Mouse (Mus musculus) limb, embryonic 10.5 days (tissue): ENCODE results near the gene Ccdc134. TPM values are rescaled to one million over a fixed set of nuclear protein-coding genes. Genes with fewer than 3 reads are reported as not detected.

ENCODE experiments used
- DNase-seq: peaks from one replicate; pipeline ENCODE4 v3.0.0-alpha.2; 2017; ENCODE audit warnings: low spot score
- H3K27ac ChIP-seq: fragments of 300-500 bp; sonication (generic); 2 replicates; pipeline ENCODE4 v1.5.1; 2016; ENCODE audit warnings: mild to moderate bottlenecking
- H3K27me3 ChIP-seq: fragments of 300-500 bp; sonication (generic); 2 replicates; pipeline ENCODE4 v1.6.1; 2016; ENCODE audit warnings: low read depth, mild to moderate bottlenecking; ENCODE audit not compliant: poor library complexity, severe bottlenecking
- H3K36me3 ChIP-seq: fragments of 300-500 bp; sonication (generic); 2 replicates; pipeline ENCODE4 v1.6.1; 2016; ENCODE audit warnings: mild to moderate bottlenecking, moderate library complexity
- H3K4me1 ChIP-seq: fragments of 300-500 bp; sonication (generic); 2 replicates; pipeline ENCODE4 v1.6.1; 2016
- H3K4me3 ChIP-seq: fragments of 300-500 bp; sonication (generic); 2 replicates; pipeline ENCODE4 v1.5.1; 2016; ENCODE audit warnings: mild to moderate bottlenecking, moderate library complexity
- H3K9me3 ChIP-seq: fragments of 300-500 bp; sonication (generic); replicated peaks from 2 replicates; pipeline ENCODE4 v1.6.1; 2016; ENCODE audit warnings: mild to moderate bottlenecking
- WGBS: fragments of 180-500 bp; shearing (Covaris S2); methylation state at CpG from one replicate; pipeline ENCODE4 v1.1.7; 2016; 5-methylcytosine and 5-hydroxymethylcytosine counted together
- polyA plus RNA-seq: library from polyadenylated mRNA; unstranded; fragments of >200 nt; fragmentation: Nextera tagmentation; extraction: Ambion mirVana; gene quantifications from 2 replicates; pipeline ENCODE4 v1.2.1, GENCODE M21; 2016

Ccdc134 gene
- polyA plus RNA-seq, 1 experiment from 2014 or later = 22.8 TPM

- H3K36me3 ChIP-seq = peaks cover 20% of the 10 kb centered on the region
- H3K4me1 ChIP-seq = peaks cover 48% of the 10 kb centered on the region
- H3K4me3 ChIP-seq = no peak overlapping the region
- no peaks in the 10 kb centered on the region for H3K27me3 ChIP-seq
- H3K27ac ChIP-seq = peak overlapping the region; percentile 23; the same call in 1 of the 2 replicates
- DNase-seq = no peak
- WGBS = 69% methylated on average over 22 of the region's 22 CpGs
- no peaks in the 10 kb centered on the region for H3K9me3 ChIP-seq
Measured at GRCm38 (mm10) chr15:82166240-82167100, 38.7 kb downstream of the Ccdc134 start.

- Histone ChIP-seq H3K36me3 (peaks cover 30% of the 10 kb centered on the region), H3K27me3 (no peaks in the 10 kb centered on the region), H3K4me1 (peaks cover 43% of the 10 kb centered on the region), H3K4me3 (no peak overlapping the region), H3K9me3 (no peaks in the 10 kb centered on the region), H3K27ac (peak overlapping the region; percentile 23; the same call in 1 of the 2 replicates)
- WGBS = 68% methylated on average over 23 of the region's 23 CpGs
- no peak for DNase-seq
Measured at GRCm38 (mm10) chr15:82167201-82168168, 39.8 kb downstream of the Ccdc134 start.

GRCm38 (mm10) chr15:82169671-82170070, 41.9 kb downstream of the Ccdc134 start:
- no peak for DNase-seq
- Histone ChIP-seq H3K9me3 (no peaks in the 10 kb centered on the region), H3K4me1 (peaks cover 27% of the 10 kb centered on the region), H3K4me3 (no peak overlapping the region), H3K36me3 (peaks cover 51% of the 10 kb centered on the region), H3K27me3 (no peaks in the 10 kb centered on the region), H3K27ac (no peak overlapping the region)
- WGBS = 85% methylated on average over 5 of the region's 5 CpGs

DNA sequence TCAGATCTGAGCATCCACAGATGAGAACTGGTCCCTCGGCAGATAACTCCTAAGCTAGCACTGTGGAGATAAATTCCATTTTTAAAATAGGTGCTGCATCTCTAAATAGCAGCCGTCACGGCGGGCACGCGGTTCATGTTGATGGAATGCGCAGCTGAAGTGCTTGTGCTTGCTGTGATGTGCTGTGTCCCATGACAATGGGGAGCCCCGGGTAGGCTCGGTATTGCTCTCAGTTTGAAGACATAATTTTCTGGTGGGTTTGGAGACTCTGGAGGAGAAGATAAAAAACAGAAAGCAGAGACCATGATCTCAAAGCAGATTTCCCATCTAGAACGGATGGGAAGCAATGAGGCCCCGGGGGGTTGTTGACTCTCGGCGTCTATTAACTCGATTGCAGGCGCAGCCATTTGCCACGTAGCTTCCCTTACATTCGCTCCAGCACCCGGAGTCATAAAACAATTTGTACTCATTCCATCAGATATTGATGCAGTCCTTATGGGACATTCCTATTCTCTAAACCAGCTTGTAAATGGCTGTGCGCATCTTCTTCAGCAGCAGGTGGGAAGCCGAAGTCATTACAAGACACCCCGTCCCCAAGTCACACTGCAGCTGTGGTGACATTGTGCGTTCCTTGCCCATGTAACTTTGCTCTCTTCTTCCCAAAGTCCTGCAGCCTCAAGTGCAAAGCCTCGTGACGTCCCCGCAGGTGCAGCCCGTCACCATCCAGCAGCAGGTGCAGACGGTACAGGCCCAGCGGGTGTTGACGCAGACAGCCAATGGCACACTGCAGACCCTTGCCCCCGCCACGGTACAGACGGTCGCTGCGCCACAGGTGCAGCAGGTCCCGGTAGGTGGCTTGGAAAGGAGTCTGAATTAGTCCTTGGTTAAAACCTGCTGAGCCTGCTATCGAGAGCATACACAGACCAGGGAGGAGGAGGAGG, 43.0 kb downstream of the Ccdc134 start:
- H3K4me1 ChIP-seq = peaks cover 23% of the 10 kb centered on the region
- H3K9me3 ChIP-seq = no peaks in the 10 kb centered on the region
- no peak overlapping the region for H3K27ac ChIP-seq
- WGBS = 86% methylated on average over 36 of the region's 36 CpGs
- no peak overlapping the region for H3K4me3 ChIP-seq
- DNase-seq = no peak
- H3K36me3 ChIP-seq = peaks cover 62% of the 10 kb centered on the region
- H3K27me3 ChIP-seq = no peaks in the 10 kb centered on the region

DNA sequence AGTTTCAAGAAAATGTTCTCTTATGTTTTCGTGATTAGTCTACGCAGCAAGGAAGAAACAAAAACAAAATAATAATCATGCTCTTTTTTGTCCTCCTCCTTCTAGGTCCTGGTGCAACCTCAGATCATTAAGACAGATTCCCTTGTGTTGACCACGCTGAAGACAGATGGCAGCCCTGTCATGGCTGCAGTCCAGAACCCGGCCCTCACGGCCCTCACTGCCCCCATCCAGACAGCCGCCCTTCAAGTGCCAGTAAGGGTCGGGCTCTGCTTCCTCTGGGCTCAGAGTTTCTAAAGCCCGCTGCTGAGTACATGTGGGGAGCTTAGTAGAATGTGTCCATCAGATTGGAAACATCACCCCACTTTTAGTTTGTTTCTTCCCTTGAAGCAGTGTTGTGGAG, 44.9 kb downstream of the Ccdc134 start:
- no peaks in the 10 kb centered on the region for H3K9me3 ChIP-seq
- H3K27me3 ChIP-seq = no peaks in the 10 kb centered on the region
- peaks cover 81% of the 10 kb centered on the region for H3K36me3 ChIP-seq
- no peak overlapping the region for H3K4me3 ChIP-seq
- WGBS = 92% methylated on average over 8 of the region's 8 CpGs
- no peak overlapping the region for H3K27ac ChIP-seq
- peaks cover 3% of the 10 kb centered on the region for H3K4me1 ChIP-seq
- DNase-seq = no peak

GRCm38 (mm10) chr15:82175091-82175490, 47.4 kb downstream of the Ccdc134 start:
- Histone ChIP-seq H3K4me1 (no peaks in the 10 kb centered on the region), H3K36me3 (peaks cover 99% of the 10 kb centered on the region), H3K9me3 (no peaks in the 10 kb centered on the region), H3K4me3 (no peak overlapping the region), H3K27ac (no peak overlapping the region), H3K27me3 (no peaks in the 10 kb centered on the region)
- WGBS = 96% methylated on average over 9 of the region's 9 CpGs
- DNase-seq = no peak

DNA sequence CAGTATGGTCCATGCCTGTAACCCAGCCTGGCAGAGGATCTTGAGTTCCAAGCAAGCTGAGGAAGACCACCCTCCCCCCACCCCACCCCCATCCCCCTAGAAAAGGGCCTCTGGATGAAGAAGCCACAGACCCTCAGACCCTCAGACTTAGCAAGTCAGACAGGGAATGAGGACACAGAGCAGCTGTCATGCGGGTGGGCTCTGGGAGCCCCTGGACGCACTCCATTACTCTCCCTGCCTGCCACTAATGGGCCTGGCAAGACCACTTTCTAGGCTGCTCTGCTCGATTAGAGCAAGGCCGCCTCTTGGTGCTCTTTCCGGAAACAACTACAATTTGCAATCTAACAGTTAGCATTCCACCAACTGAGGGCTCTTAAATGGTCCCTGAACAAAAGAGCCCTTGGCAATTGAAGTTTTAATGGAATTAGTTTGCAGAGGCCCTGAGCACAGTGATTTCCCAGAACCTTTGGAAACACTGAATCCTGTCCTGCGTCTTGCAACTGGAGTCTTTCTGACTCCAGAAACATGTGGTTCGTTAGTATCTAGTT, 50.1 kb downstream of the Ccdc134 start:
- H3K4me3 ChIP-seq = no peak overlapping the region
- no peak for DNase-seq
- 83% methylated on average over 7 of the region's 7 CpGs for WGBS
- H3K27me3 ChIP-seq = no peaks in the 10 kb centered on the region
- peaks cover 99% of the 10 kb centered on the region for H3K36me3 ChIP-seq
- H3K9me3 ChIP-seq = peaks cover 4% of the 10 kb centered on the region; the same call in 1 of the 2 replicates
- no peaks in the 10 kb centered on the region for H3K4me1 ChIP-seq
- H3K27ac ChIP-seq = no peak overlapping the region

DNA sequence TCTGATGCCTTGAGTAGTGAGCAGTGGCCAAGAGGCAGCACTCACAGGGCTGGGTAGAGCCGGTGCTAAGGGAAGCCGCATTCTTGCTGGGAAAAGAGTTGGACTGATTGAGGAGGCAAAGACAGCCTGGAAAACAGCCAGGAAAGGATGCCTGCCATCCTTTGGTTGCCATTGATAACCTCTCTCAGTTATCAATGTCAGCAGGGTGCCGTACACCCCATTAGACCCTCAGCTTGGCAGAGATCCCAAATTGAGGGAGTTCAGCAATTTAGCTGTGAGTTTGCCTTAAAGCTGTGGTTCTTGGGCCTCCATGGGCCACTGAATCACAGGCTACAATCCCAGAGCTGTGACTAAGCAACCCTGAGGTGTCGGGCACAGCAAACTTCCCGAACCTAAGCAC, 53.4 kb downstream of the Ccdc134 start:
- WGBS = 96% methylated on average over 5 of the region's 5 CpGs
- H3K27ac ChIP-seq = no peak overlapping the region
- H3K36me3 ChIP-seq = peaks cover 100% of the 10 kb centered on the region
- DNase-seq = no peak
- H3K4me3 ChIP-seq = no peak overlapping the region
- H3K27me3 ChIP-seq = no peaks in the 10 kb centered on the region
- no peaks in the 10 kb centered on the region for H3K4me1 ChIP-seq
- H3K9me3 ChIP-seq = peaks cover 4% of the 10 kb centered on the region; the same call in 1 of the 2 replicates

DNA sequence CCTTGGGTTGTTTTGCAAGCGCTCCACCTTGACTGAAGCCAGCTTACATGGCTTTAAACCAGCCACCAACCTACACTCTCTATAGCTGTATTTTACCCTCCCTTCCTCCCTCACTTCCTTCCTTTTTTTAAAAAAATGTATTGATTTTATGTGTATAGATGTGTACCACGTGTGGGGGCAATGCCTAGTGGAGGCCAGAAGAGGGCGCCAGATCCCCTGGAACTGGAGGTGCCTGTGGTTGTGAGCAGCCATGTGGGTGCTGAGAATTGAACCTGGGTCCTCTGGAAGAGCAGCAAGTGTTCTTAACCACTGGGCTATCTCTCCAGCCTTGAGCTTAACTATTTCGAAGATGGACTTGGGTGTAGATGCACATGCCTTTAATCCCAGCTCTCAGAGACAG, 54.6 kb downstream of the Ccdc134 start:
- WGBS = 95% methylated on average over 4 of the region's 4 CpGs

DNA sequence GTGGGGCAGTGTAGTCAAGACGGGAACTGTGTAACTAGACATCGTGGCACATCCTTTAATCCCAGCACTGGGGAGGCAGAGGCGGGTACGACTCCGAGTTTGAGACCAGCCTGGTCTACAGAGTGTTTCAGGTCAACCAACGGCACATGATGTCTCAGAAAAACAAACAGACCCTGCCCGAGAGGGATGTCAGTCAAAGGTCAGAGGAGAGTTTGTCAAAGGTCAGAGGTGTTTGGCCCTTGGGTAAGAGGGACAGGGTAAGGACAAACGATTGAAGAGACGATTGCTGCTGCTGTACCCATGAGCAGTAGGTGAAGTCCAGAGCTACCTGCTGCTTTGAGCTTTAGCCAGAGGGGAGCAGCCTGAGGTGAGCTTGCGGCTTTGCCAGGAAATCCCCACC, 55.9 kb downstream of the Ccdc134 start:
- H3K27ac ChIP-seq = no peak overlapping the region
- H3K36me3 ChIP-seq = peaks cover 100% of the 10 kb centered on the region
- no peaks in the 10 kb centered on the region for H3K27me3 ChIP-seq
- 79% methylated on average over 10 of the region's 10 CpGs for WGBS
- no peaks in the 10 kb centered on the region for H3K4me1 ChIP-seq
- H3K4me3 ChIP-seq = no peak overlapping the region
- H3K9me3 ChIP-seq = peaks cover 4% of the 10 kb centered on the region; the same call in 1 of the 2 replicates
- DNase-seq = no peak

More for the DNA sequence above, 54.6 kb downstream of the Ccdc134 start:
- no peak for DNase-seq
- Histone ChIP-seq H3K36me3 (peaks cover 100% of the 10 kb centered on the region), H3K27ac (no peak overlapping the region), H3K4me3 (no peak overlapping the region), H3K4me1 (no peaks in the 10 kb centered on the region), H3K9me3 (peaks cover 4% of the 10 kb centered on the region; the same call in 1 of the 2 replicates), H3K27me3 (no peaks in the 10 kb centered on the region)

GRCm38 (mm10) chr15:82184183-82184582, 56.5 kb downstream of the Ccdc134 start:
- no peaks in the 10 kb centered on the region for H3K27me3 ChIP-seq
- H3K9me3 ChIP-seq = peaks cover 4% of the 10 kb centered on the region; the same call in 1 of the 2 replicates
- WGBS = 88% methylated on average over 7 of the region's 7 CpGs
- no peak overlapping the region for H3K27ac ChIP-seq
- peaks cover 100% of the 10 kb centered on the region for H3K36me3 ChIP-seq
- no peak for DNase-seq
- H3K4me3 ChIP-seq = no peak overlapping the region
- no peaks in the 10 kb centered on the region for H3K4me1 ChIP-seq

- no peaks in the 10 kb centered on the region for H3K4me1 ChIP-seq
- no peaks in the 10 kb centered on the region for H3K27me3 ChIP-seq
- no peak for DNase-seq
- 87% methylated on average over 10 of the region's 10 CpGs for WGBS
- peaks cover 100% of the 10 kb centered on the region for H3K36me3 ChIP-seq
- peaks cover 4% of the 10 kb centered on the region; the same call in 1 of the 2 replicates for H3K9me3 ChIP-seq
- H3K4me3 ChIP-seq = no peak overlapping the region
- H3K27ac ChIP-seq = peak overlapping the region; percentile 1; the same call in 1 of the 2 replicates
Measured at GRCm38 (mm10) chr15:82184656-82185055, 56.9 kb downstream of the Ccdc134 start.
